Mouse (Mus musculus) ES-Bruce4 (cell line): ENCODE data around the gene Sema4b.

Experiments
- EP300 ChIP-seq: IDR thresholded peaks from 2 replicates; pipeline ENCODE4 v1.6.1; 2011; ENCODE audit warnings: low read depth, low read length; ENCODE audit not compliant: insufficient read depth
- POLR2A ChIP-seq: IDR thresholded peaks from one replicate; pipeline ENCODE4 v1.8.1; 2011; ENCODE audit warnings: low read length; ENCODE audit not compliant: insufficient read depth

DNA sequence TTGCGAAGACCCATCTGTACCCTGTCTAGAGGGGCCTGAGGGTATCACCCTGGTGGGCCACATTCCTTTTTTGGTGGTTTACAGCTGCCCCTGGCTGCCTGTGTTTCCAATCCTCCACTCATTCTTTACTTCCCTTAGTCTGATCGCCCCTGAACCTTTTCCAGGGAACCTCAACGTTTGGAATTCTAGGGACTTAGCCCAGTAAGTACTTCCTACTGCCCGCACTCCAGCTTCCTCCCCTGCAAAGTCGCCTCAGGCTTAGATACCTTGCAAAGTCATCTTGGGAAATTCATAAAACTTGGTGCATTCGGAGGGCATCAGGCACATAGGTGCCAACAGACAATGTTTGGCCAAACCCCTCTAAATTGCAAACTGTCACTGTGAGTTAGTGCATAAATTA, 12.6 kb downstream of the Sema4b start:
- TF ChIP-seq EP300, result no peak
- no peak for TF ChIP-seq POLR2A
